Mouse (Mus musculus) heart, postnatal 0 days (tissue): Measurements from ENCODE around the gene Alx1.

ENCODE experiments used
- CTCF ChIP-seq: IDR thresholded peaks from 2 replicates; pipeline ENCODE4 v1.5.1; 2016; ENCODE audit warnings: antibody characterized with exemption, control low read depth, low read depth
- EP300 ChIP-seq: IDR thresholded peaks from 2 replicates; pipeline ENCODE4 v1.6.1; 2016; ENCODE audit warnings: antibody characterized with exemption, low read depth

- TF ChIP-seq EP300 (no peak), CTCF (no peak)
Measured at GRCm38 (mm10) chr10:103029132-103029729, 784 bp downstream of the Alx1 start.
